Mouse (Mus musculus): ENCODE measurements around the gene Tmc8.

GRCm38 (mm10) chr11:117794035-117794551, 12.2 kb downstream of the Tmc8 start:
- no peak for TF ChIP-seq CTCF (IDR thresholded peaks at IDR 0.05; ENCODE audit: borderline replicate concordance, insufficient read depth, low read length)
- no peak for TF ChIP-seq POLR2A (IDR thresholded peaks at IDR 0.05; ENCODE audit: low read depth, low read length)
